Mouse (Mus musculus) thymus, adult 18-20 months (tissue): ENCODE results near the gene Bhlhe40.

Experiments used
- DNase-seq, 2 experiments: peaks; one replicate each; pipeline ENCODE4 v3.0.0; 2022; ENCODE audit warnings: mixed read lengths in 2 of 2

Bhlhe40 gene

DNA sequence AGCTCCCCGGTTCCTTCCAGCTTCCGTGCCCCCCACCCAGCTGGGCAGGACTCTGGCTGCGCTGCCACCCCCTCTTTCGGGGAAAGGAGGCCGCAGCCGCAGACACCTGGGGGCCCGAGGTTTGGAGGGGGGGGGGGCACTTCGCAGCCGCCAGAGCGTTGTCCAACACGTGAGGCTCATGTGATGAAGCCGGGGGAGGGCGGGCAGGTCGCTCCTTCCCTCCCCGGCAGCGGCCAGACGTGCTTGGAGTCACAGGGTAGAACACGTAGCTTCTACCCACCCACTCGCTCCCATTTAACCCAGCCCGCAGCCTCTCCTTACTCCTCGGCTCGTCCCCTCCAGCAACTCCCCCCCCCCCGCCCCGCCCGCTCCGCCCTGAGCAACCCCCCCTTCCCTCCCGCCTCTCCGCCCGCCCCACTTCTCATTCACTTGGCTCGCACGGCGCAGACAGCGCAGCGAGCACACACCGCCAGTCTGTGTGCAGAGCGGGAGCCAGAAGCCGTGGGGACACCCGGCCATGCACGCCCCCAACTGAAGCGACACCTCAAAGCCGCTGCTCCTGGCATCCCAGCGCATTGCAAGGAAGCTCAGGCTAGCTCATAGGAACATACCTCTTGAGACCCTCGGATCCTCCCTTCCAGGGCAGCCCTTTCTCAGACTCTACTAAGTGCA is at the start of gene Bhlhe40:
TSS of gene Bhlhe40 (plus strand) at position 424 of the 672 bp plus-strand sequence.
- DNase-seq, result peak; percentile 59 to 73

DNA sequence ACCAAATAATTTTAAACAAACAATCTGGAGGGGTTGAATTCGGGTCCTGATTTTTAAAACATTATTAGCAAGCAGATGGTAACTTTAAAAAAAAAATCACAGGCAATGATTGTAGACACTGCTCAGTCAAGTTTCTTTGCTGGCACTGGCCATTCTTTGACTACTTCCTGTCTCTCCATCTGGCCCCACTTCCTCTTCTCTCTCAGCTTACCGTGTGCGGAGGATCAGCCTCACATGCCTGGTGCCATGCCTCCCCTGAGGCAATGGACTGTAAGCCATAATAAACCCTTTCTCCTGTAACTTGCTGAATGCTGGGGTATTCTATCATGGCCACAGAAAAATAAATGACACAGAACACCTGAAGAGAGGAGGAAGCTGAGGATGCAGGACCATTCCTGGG is 48.8 kb upstream of the Bhlhe40 start:
- DNase-seq, result no peak

DNA sequence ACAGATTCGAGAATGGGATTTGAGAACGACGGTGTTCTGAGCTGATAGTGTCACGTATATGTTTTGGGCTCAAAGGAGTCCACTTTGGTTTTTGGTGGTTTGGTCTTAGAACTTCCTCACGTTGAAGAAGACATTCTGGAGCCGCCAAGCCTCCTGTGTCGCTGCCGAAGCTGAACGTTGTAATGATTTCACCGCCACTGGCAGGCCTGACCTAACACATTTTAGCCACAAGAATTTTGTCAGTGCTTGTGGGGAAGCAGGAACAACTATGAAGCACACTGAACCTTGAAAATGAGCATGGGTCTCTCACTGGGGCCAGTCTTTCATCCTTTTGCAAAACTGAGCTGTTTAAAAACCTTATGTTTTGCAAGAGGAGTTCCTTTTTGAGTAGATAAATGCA is 42.4 kb upstream of the Bhlhe40 start:
- no peak for DNase-seq

DNA sequence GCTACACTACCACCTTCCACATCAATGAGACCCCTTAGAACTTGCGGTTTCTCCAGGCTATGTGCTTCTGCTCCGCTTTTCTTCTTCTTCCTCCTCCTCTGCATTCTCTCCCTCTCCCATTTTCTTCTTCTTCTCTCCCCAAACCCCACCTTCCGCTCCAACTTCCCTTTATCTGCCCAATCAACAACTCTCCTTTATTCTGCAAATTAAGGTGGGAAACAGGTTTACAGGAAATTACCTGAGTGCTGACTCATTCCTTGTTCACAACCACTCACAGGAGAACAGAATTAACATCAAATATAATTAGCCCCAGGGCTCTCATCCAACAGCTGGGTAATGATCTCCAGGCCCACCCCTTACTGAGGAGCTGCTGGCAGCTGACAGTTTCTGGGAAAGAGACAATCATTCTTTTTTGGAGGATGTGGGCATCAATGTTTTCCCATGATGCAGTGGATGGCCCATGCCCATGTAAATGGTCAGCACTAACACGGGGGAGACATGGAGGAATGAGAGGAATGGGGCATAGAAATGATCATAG is 37.3 kb upstream of the Bhlhe40 start:
- DNase-seq, result no peak

DNA sequence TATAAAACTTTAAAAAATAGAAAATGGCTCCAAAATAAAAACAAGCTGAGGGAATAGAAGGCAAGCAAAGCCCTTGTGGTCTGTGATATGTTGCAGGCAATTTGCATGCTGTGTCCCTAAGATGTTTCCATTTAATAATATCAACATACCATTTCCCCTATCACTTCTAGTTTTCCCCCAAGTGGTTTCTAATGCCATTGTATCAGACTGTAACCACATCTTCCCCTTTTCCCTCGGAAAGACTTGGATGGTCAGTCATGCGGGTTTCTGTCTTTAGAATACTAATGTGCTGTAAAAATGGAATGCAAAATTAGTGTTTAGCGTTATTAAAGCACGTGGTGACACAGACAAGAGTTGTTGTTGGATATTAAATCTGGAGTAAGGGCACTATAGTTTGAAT is 35.5 kb upstream of the Bhlhe40 start:
- no peak for DNase-seq

DNA sequence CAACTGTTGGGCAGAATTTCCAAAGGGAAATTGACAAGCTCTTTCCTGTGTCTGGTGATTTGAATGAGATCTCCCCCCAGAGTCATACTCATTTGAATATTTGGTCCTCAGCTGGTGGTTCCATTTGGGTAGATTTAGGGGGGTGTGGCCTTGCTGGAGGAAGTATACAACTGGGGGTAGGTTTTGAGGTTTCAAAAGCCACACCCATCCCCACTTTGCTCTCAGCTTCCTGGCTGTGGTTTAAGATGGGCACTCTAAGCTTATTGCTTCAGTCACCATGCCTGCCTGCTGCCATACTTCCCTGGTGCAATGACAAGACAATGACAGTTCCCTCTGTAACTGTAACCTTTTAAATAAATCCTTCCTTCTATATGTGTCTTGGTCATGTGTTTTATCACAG is 29.7 kb upstream of the Bhlhe40 start:
- DNase-seq, result peak; percentile 2 to 32

DNA sequence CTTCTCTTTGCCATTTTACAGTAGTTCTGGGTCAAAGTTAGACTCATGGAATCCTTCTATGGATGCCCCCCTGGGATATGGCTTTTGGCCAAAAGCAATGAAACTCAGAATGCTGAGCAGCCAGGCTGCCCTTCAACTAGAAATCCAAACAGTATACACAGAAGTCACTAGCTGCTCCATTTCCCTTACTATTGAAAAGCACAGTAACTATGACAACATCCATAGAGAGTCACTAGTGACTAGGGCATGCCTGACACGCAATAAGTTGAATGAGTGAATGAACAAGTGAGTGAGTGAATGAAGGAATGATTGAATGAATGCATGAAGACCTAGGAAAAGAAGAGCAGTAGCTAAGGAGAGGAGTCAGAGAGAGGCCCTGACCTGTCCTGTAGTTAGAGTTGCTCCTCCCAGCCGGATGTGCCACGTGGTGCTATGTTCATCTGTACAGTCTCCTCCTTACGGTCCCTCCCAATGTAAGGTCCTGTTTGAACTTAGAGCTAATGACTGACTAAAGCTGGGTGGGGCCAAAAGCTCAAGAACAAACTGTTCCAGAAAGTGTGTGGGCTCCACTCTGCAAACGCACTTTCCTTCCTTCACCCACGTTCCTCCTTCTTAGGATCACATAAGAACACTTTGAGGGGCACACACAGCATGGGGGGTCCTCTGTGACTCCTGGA is 22.1 kb upstream of the Bhlhe40 start:
- no peak for DNase-seq

DNA sequence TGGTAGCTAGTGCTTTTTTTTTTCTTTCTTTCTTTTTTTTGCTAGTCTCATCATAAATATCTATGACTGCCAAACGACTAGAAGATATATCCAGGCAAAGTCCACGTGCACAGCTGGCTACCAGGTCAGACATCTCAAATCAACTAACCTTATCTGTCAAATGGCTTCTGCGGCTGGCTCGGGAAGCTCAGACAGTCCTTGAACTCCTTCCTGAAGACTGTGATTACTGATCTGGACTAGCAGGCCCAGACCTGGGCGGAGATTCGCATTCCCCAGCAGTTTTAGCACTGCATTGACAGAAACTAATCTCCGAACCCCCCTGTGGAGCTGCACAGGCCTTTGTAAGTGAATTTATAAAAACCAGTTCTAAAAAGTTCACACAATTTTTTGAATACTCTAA is 18.4 kb upstream of the Bhlhe40 start:
- no peak for DNase-seq

DNA sequence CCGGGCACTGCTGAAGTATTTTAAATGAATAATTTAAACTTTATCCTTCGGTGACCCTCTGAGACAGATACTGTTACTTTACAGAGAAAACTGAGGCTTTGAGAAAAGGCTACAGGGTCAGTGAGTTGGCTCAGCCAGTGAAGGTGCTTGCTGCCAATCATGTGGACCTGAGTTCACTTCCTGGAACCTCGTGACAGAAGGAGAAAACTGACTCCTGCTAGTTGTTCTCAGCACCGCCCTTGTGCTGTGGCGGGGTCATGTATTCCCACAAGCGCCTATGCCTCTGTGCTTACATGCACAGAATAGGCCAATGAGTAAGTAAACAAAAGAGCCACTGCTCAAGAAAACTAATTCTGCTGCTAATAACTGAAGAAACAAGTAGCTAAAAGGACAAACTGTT is 17.4 kb upstream of the Bhlhe40 start:
- no peak for DNase-seq

DNA sequence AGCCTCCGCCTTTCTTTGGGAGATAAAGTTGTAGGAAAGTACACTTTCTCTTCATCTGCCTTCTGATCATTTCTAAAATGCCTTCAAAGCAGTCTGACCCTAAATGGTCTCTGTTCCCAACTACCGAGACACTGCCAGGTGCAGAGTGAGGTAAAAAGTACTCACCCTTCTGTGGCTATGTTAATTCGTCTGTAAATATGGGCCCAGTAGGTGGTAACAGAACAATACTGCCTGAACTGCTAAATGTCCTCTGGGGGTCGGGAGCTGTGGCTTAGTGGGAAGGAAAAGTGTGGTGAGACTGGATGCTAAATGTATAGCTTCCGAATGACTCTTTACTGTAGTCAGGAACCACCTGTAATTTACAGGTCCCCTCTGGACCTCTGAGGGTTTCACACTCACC is 16.1 kb upstream of the Bhlhe40 start:
- no peak for DNase-seq

DNA sequence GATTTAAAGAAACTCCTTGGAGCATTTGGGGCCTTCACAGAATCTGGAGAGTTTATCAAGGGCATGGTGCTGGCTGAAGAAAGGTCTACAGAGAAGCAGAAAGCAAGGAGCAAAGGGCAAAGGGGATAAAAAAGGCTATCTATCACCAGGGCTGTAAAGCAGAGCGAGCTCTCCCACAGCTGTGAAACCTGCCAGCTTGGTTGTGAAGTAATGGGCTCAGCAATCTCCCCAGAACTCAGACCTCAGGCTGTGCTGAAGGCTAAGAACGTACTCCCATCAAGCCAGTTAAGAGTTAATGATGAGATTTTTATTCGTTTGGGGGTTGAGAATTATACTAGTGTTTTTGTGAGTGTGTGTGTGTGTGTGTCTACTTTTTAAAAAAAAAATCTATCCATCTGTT is 13.3 kb upstream of the Bhlhe40 start:
- no peak for DNase-seq

DNA sequence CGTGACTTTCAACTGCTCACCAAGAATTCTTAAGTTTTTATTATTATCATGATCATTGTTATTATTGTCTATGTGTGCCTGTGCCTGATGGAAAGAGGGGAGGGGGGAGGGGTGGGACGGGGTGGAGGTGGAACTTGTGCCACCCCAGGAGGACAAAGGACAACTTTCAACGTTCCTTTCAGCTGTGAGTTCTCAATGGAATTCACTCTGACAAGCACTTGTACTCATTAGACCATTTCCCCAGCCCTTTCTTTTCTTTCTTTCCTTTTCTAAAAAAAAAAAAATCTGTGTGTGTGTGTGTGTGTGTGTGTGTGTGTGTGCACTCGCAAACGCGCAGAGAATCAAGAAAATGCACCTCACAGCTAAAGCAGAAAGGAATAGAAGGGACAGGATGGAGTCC is 12.4 kb upstream of the Bhlhe40 start:
- DNase-seq, result no peak

DNA sequence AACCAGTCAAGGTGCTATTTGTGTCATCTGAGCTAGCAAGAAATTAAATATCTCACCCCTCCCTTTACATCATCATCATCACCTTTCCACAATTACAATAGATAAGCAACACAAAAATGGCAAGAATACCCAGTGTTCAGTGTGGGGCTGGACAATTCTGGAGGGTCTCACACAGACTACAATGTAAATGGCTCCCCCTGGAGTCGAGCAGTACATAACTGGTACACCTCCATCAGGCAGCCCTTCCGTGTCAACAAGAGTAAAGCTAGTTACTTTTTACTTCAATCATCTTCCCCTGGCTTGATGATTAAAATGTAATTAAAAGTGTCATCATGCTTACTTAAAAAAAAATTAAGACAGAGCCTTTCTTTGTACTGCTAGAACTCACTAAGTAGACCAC is 4.6 kb upstream of the Bhlhe40 start:
- no peak for DNase-seq

DNA sequence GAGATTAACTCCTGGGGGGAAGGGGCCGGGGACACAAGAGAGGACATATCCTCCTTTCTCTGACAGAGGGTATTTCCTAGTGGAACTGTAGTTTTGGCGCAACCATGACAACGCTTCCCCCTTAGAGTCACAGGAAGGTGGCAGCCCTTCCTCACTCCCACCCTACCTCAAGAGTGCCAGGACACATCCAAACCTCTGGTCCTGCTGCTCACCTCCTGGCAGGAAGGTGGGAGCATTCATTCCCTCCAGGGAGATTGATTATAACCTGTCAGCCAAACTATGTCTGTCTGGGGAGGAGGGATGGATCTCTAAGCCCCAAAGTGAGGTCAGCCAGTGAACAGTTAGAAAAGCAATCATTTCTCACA is 2.4 kb upstream of the Bhlhe40 start:
- no peak for DNase-seq

DNA sequence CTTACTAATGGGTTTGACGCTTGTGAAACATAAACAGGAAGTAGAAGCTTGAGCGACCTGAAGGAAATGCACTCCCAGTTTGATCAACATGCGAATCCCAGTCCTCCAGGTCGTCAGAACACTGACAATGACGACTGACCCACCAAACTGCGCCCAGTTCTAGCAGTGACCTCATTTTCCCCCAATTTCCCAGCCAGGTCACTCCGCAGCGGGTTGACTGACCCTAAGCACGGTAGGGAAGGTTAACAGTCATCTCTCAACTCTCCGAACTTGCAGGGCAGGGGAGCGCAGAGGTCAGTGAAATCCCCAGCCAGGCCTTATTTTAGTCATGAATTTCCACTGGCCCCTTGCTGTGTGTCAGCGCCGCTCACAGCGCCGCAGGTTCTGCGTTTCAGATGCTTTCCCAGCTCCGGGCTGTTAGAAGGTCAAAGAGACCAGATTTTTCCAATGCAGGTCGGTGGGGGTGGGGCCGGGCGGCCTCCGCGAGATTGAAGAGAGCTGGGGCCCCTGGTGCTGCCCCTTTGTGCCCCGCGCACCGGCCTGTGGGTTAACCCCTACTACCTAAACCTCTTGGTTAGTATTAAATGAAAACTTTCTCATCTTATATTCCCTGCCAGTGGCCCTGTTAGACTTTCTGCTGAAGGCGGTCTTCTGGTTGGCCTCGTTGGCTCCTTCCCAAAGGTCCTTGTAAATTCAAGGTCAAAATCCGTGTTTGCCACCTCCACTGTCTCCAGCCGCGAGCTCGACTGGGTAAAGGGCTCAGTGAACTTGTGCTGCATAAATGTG is 1.8 kb upstream of the Bhlhe40 start:
- peak; percentile 10 to 11 for DNase-seq

DNA sequence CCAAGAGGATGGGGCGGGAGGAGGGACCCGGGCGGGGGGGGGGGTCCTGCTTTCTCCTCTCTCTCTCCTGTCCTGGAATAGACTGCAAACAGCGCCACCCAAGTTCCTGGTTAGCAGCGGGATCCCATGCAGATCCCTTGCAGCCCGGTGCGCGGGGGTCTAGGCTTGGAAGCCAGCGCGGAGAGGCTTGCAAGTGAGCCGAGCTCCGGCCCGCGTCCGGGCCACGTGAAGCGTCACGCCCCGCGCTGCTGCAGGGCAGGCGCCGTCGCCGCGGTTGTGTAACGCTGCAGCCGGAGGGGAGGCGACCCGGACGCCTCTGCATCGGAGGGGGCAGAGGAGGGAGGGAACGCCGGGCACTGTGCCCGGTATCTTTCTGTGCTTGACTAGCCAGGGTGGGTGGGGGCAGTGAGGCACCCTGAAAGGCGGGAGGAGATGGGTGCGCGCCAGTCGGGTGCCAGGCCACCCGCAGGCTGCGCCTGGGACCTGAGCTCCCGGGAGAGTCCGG is 1.2 kb upstream of the Bhlhe40 start:
- DNase-seq, result peak; percentile 51 to 58

DNA sequence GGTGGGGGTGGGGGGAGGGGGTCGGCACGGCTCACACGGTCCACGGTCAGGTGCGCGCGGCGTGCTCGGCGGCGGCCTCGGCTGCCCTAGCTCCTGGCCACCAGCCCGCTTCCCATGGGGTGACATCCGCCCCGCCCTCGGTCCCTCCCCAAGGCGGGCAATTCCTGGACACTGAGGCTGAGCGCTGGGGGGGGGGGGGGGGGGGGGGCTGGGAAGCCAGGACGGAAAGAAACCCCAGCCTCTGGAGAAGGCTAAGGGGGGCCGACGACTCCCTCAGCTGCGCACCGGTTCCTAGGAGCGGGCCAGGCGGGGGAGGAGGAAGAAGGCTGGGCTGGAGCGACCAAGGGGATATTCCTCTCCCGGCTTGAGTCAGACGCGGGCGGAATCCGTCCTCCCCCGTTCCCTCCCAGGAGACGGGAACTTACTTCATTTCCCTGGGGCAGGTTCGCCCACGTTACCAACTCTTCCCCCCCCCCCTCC is 663 bp upstream of the Bhlhe40 start:
- DNase-seq, result peak; percentile 43 to 49

DNA sequence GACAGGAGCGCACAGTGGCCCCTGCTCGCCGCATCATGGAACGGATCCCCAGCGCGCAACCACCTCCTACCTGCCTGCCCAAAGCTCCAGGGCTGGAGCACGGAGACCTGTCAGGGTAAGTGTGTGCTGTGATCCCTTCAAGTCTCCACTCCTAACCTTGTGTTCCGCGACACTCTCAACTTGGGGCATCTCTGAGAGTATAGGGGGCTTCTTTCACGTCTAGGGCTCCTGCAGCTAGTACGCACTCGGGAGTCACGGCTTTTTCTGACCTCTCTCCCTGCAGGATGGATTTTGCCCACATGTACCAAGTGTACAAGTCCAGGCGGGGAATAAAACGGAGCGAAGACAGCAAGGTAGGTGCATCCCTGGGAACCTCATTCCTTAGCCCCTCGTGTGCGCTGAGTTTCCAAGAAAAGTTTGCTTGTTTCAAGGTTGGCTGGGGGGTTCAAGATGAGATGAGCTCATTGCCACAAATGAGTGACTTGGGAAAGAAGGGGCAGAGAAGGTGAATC is 505 bp downstream of the Bhlhe40 start:
- no peak for DNase-seq

DNA sequence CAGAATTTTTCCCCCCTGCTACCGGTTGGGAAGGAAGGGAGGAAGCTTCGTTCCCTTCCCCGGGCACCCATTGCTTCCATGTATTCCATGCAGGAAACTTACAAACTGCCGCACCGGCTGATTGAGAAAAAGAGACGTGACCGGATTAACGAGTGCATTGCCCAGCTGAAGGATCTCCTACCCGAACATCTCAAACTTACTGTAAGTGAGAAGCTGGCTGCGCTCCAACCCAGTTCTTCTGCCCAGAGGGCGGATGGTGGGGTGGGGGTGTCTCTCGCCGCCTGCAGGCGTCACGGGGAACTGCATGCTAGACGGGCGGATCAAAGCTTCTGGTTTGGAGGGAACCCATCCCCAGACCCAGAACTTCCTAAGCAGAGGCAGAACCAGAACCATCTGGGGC is 983 bp downstream of the Bhlhe40 start:
- peak; percentile 65 to 67 for DNase-seq

DNA sequence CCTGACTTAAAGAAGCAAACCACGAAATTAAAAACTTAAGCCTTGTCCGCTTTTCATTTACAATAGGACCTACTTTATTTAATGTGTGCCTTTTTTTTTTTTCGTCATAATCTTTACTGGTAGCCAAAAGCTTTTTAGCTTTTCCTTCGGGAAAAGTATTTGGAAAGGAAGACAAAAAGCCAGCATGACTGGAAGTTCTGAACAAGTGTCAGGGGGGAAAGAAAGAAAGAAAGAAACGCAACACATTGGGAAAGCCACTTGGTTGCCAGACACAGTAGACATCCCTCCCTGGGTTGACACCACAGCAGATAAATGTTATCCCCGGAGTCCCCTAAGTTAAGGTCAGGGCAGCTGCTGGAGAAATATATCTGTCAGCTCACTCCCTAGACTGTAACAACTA is 1.5 kb downstream of the Bhlhe40 start:
- no peak for DNase-seq

DNA sequence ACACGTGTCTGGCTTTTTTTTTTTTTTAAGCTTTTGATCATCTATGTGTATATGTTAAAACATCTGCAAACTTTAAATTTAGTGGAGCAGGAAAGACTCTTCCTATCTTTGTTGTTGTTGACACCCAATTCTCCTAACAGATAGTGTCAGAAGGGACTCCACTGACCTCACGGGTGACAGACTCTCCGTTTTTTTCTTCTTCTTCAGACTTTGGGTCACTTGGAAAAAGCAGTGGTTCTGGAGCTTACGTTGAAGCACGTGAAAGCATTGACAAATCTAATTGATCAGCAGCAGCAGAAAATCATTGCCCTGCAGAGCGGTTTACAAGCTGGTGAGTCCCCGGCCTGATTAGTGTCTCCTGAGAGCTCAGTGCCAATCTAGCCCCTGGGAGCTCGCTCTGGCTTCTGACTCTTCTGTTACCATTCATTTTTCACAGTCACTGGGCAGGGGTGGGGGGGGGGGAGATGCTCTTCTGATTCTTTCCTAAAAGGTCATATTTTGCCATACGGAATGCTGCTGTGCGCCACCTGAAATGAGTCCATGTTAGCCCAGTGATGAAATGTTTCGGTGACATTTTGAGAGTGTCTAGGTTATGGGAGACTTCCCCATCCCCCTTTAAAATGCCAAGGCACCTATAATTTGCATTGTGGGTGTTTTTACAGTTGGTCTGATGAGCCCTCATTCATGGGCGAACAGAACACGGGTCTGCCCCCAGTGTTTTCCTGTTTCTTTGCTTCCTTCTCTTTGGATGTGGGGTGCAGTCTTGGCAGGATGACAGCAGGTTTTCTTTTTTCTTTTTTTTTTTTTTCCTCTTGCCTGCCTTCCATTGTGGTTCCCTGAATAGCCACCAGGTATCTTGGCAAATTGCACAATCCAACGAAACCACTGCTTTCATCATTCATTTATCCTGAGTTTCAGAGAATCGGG is 2.1 kb downstream of the Bhlhe40 start:
- no peak for DNase-seq
